Mouse (Mus musculus) liver, embryonic 14.5 days (tissue): ENCODE measurements around the gene Sdsl. TPM values are rescaled to one million over a fixed set of nuclear protein-coding genes. Genes with fewer than 3 reads are reported as not detected.

Source experiments
- ATAC-seq: fragments of 200-750 bp; cut with Nextera tagmentation; 2 replicates; pipeline ENCODE4 v1.8.0; 2017; ENCODE audit warnings: moderate number of reproducible peaks, mild to moderate bottlenecking, moderate library complexity; ENCODE audit not compliant: insufficient read depth
- DNase-seq, 3 experiments: peaks; one replicate each; pipeline ENCODE4 v3.0.0-alpha.2; 2012 to 2013; ENCODE audit warnings: low read depth in 3 of 3, low spot score in 3 of 3
- H3K27ac ChIP-seq: fragments of 300-500 bp; sonication (generic); 2 replicates; pipeline ENCODE4 v1.5.1; 2014; ENCODE audit warnings: moderate library complexity, mild to moderate bottlenecking, control low read depth, inconsistent platforms
- H3K27me3 ChIP-seq: fragments of 300-500 bp; sonication (generic); 2 replicates; pipeline ENCODE4 v1.6.1; 2014; ENCODE audit warnings: mild to moderate bottlenecking, low read length, moderate library complexity; ENCODE audit not compliant: control insufficient read depth, insufficient read depth
- H3K36me3 ChIP-seq: fragments of 300-500 bp; sonication (generic); replicated peaks from 2 replicates; pipeline ENCODE4 v1.6.1; 2014; ENCODE audit warnings: low read depth; ENCODE audit not compliant: control insufficient read depth, insufficient read depth
- H3K4me1 ChIP-seq, 2 experiments: fragments of 200-500 bp in 1 of 2; fragments of 300-500 bp in 1 of 2; sonication (generic) in 1 of 2; replicated peaks; 2 replicates each; pipeline ENCODE4 v1.6.1; 2012 to 2014; ENCODE audit warnings: antibody characterized with exemption in 1 of 2, inconsistent platforms in 1 of 2, low read length in 1 of 2; ENCODE audit not compliant: control insufficient read depth in 2 of 2, insufficient read depth in 2 of 2
- H3K4me2 ChIP-seq: fragments of 300-500 bp; sonication (generic); 2 replicates; pipeline ENCODE4 v1.6.1; 2014; ENCODE audit warnings: low read depth, mild to moderate bottlenecking, control low read depth, moderate library complexity
- H3K4me3 ChIP-seq, 2 experiments: fragments of 200-500 bp in 1 of 2; fragments of 300-500 bp in 1 of 2; sonication (generic) in 1 of 2; 2 replicates each; pipeline ENCODE4 v1.5.1; 2012 to 2014; ENCODE audit warnings: low read depth in 2 of 2, low read length in 2 of 2, mild to moderate bottlenecking in 2 of 2, control low read depth in 1 of 2, inconsistent platforms in 1 of 2, moderate library complexity in 1 of 2; ENCODE audit not compliant: insufficient read depth in 1 of 2
- H3K9ac ChIP-seq: fragments of 300-500 bp; sonication (generic); replicated peaks from 2 replicates; pipeline ENCODE4 v1.6.1; 2014; ENCODE audit warnings: mild to moderate bottlenecking, control low read depth, moderate library complexity
- H3K9me3 ChIP-seq: fragments of 300-500 bp; sonication (generic); 2 replicates; pipeline ENCODE4 v1.6.1; 2016; ENCODE audit warnings: low read length, mixed read lengths; ENCODE audit not compliant: control insufficient read depth
- CTCF ChIP-seq: IDR thresholded peaks from 2 replicates; pipeline ENCODE4 v1.5.1; 2016; ENCODE audit warnings: antibody characterized with exemption, low read depth, control low read depth
- EP300 ChIP-seq: IDR thresholded peaks from 2 replicates; pipeline ENCODE4 v1.6.1; 2016; ENCODE audit warnings: antibody characterized with exemption, low read depth
- WGBS: fragments of 180-500 bp; shearing (Covaris S2); extraction: QIAGEN DNeasy Blood & Tissue Kit; methylation state at CpG from one replicate; pipeline ENCODE4 v1.1.7; 2014; ENCODE audit not compliant: insufficient replicate concordance; 5-methylcytosine and 5-hydroxymethylcytosine counted together
- polyA plus RNA-seq, 2 experiments: library from polyadenylated mRNA; depleted of rRNA in 1 of 2; stranded (reverse) in 1 of 2; unstranded in 1 of 2; fragments of >200 nt; fragmentation: Nextera tagmentation in 1 of 2; extraction: Ambion mirVana in 1 of 2; gene quantifications; 2 replicates each; pipeline versions ENCODE4 v1.2.1 to v1.2.3; 2012 to 2014

The Sdsl gene
- polyA plus RNA-seq, 2 experiments, result 0.93 to 1.2 TPM

GRCm38 (mm10) chr5:120454756-120455337, 17.8 kb downstream of the Sdsl start:
- no peaks in the 10 kb centered on the region; the same call in 1 of the 2 replicates for H3K27me3 ChIP-seq
- WGBS, result 45% methylated on average over 14 of the region's 14 CpGs
- no peaks in the 10 kb centered on the region for H3K36me3 ChIP-seq
- H3K27ac ChIP-seq, result no peak overlapping the region
- H3K9ac ChIP-seq, result no peak overlapping the region
- no peak for ATAC-seq
- H3K4me1 ChIP-seq, result no peaks in the 10 kb centered on the region
- no peak for DNase-seq
- no peak overlapping the region for H3K4me2 ChIP-seq
- no peaks in the 10 kb centered on the region for H3K9me3 ChIP-seq
- no peak overlapping the region for H3K4me3 ChIP-seq
- TF ChIP-seq EP300, result no peak
- no peak for TF ChIP-seq CTCF

GRCm38 (mm10) chr5:120447305-120447704, 25.3 kb downstream of the Sdsl start:
- no peaks in the 10 kb centered on the region; the same call in 1 of the 2 replicates for H3K27me3 ChIP-seq
- ATAC-seq (no peak), DNase-seq (no peak)
- no peaks in the 10 kb centered on the region for H3K36me3 ChIP-seq
- no peak for TF ChIP-seq CTCF
- TF ChIP-seq EP300, result no peak
- WGBS, result 32% methylated on average over 13 of the region's 13 CpGs
- no peaks in the 10 kb centered on the region for H3K4me1 ChIP-seq
- H3K27ac ChIP-seq, result no peak overlapping the region
- no peak overlapping the region for H3K4me3 ChIP-seq
- H3K9ac ChIP-seq, result no peak overlapping the region
- no peaks in the 10 kb centered on the region for H3K9me3 ChIP-seq
- no peak overlapping the region for H3K4me2 ChIP-seq

- TF ChIP-seq EP300, result no peak
- peak; percentile 92 for TF ChIP-seq CTCF
- no peak overlapping the region for H3K4me3 ChIP-seq
- H3K27ac ChIP-seq, result no peak overlapping the region
- WGBS, result 4% methylated on average over 14 of the region's 14 CpGs
- H3K4me1 ChIP-seq, result no peaks in the 10 kb centered on the region
- no peaks in the 10 kb centered on the region for H3K9me3 ChIP-seq
- H3K9ac ChIP-seq, result no peak overlapping the region
- DNase-seq (peak; percentile 49 to 53 (median 52)), ATAC-seq (no peak)
- H3K36me3 ChIP-seq, result no peaks in the 10 kb centered on the region
- H3K27me3 ChIP-seq, result peaks cover 54% of the 10 kb centered on the region
- 0 out of 2 replicates have a peak overlapping the region, but pooled peaks have one; percentile 22 for H3K4me2 ChIP-seq
Measured at GRCm38 (mm10) chr5:120440733-120441132, 31.9 kb downstream of the Sdsl start.

GRCm38 (mm10) chr5:120439887-120440670, 32.5 kb downstream of the Sdsl start:
- H3K36me3 ChIP-seq, result no peaks in the 10 kb centered on the region
- H3K9ac ChIP-seq, result no peak overlapping the region
- no peaks in the 10 kb centered on the region for H3K9me3 ChIP-seq
- H3K27ac ChIP-seq, result no peak overlapping the region
- ATAC-seq (no peak), DNase-seq (no peak)
- WGBS, result 4% methylated on average over 59 of the region's 61 CpGs
- H3K4me3 ChIP-seq, result no peak overlapping the region
- no peak for TF ChIP-seq CTCF
- no peak for TF ChIP-seq EP300
- H3K27me3 ChIP-seq, result peaks cover 60% of the 10 kb centered on the region
- peak overlapping the region; percentile 22; the same call in 1 of the 2 replicates for H3K4me2 ChIP-seq
- H3K4me1 ChIP-seq, result no peaks in the 10 kb centered on the region

GRCm38 (mm10) chr5:120438991-120439710, 33.5 kb downstream of the Sdsl start:
- no peaks in the 10 kb centered on the region for H3K9me3 ChIP-seq
- TF ChIP-seq CTCF, result no peak
- no peak for TF ChIP-seq EP300
- no peak overlapping the region for H3K27ac ChIP-seq
- no peaks in the 10 kb centered on the region for H3K36me3 ChIP-seq
- ATAC-seq (no peak), DNase-seq (no peak)
- H3K4me1 ChIP-seq, result no peaks in the 10 kb centered on the region
- H3K27me3 ChIP-seq, result peaks cover 70% of the 10 kb centered on the region
- no peak overlapping the region for H3K9ac ChIP-seq
- 2% methylated on average over 27 of the region's 27 CpGs for WGBS
- H3K4me2 ChIP-seq, result no peak overlapping the region
- no peak overlapping the region for H3K4me3 ChIP-seq
